Mouse (Mus musculus): ENCODE measurements at regions not wholly inside any gene's neighbourhood (a gene's known extent, or its start where the extent isn't known, plus 50 kb on each side); places are given as distances from the start of the nearest gene placed in this dataset.

GRCm38 (mm10) chr11:17629541-17630171 lies 324.0 kb downstream of the Etaa1 start:
- no peak for DNase-seq (ENCODE audit: low read depth, low spot score)

DNA sequence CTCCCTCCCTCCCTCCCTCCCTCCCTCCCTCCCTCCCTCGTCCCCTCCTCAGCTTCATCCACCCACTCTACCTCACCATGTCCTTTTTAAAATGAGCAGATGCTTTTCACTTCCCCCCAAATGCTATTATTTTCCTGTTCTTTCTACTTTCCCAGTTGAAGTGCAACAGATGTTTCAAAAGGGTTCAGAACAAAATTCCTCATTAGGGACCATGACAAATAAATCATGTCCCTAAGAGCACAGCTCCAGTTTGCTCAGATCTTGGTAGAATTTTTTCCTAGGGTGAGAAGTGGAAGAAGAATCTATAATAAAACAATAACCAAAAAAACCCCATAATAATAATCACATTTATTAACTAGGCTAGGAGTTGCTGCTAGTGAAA lies 323.5 kb downstream of the Etaa1 start:
- no peak for DNase-seq (ENCODE audit: low read depth, low spot score)

DNA sequence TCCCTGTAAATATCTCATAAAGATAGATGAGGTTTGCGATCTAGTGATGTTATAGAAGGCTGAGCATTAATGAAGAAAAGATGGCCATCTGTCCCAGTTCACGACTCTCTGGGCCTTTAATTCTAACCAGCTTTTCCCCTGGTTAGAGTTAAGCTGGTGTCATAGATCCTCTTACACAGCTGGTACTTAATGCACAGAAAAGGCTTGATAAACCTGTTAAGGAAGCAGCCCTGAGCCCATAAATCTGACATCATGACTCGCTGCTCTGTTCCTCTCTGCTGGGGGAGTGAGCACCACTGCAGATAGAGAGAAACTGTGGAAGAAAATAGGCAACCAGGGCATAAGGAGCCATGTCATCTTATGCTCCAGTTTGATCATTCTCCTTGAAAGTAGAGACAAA lies 316.5 kb downstream of the Etaa1 start:
- no peak for DNase-seq (ENCODE audit: low read depth, low spot score)

DNA sequence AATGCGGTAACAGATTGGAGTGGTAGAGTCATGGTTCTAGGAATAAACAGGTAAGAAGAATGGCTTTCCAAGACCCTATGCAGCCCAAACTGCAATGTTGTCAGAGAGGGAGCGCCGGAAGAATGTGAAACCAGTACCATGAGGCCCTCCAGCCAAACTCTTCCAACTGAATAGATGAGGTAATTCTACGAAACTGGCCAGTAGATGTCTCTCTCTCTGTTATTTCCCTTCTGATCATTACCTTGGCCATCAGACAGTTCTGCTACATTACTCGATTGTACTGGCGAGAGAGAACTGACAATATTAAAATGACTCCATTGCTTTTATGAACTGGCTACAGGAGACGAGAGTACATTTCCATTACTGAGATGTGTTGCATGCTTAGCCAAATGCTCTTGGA lies 313.8 kb downstream of the Etaa1 start:
- no peak for DNase-seq (ENCODE audit: low read depth, low spot score)

GRCm38 (mm10) chr11:17647441-17647840 lies 306.2 kb downstream of the Etaa1 start:
- DNase-seq (ENCODE audit: low read depth, low spot score), result no peak

DNA sequence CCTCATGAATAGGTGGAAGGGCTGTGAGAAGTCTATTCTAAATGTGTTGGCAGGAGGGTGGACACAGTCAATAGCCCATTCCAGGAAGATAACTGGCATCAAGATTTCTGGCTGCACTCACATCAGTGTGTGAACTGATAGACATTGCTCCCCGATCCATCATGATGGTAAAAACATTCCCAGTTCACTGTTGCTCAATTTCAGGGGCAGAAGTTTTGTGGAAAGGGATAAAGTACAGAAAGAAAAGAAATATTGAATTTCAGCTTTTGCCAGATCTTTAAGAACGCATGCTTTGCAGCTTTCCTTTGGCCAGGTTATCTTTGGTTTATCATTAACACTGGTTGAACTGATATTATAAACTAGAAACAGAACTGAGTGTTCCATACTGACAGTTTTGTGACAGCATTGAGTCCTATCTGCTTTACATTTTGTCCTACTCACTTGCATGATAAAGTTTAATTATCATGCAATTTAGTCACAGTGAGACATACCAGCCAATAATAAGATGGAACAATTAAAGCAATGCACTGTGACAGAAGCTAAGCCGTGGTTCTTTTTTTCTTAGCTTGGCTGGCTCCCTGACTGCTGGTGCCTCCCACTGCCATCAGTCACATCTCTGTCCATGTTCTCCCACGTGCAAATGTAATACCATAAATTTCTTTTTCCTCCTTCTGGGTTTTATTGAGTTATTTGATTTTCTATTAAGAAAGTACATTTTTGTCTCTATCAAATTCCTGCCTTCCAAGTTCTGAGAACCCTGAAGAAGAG lies 302.1 kb downstream of the Etaa1 start:
- DNase-seq (ENCODE audit: low read depth, low spot score), result no peak

GRCm38 (mm10) chr11:17655840-17656239 lies 297.8 kb downstream of the Etaa1 start:
- no peak for DNase-seq (ENCODE audit: low read depth, low spot score)

- no peak for DNase-seq (ENCODE audit: low read depth, low spot score)
These were observed 296.0 kb downstream of the Etaa1 start for GRCm38 (mm10) chr11:17657720-17658119.

GRCm38 (mm10) chr11:17658289-17658688 lies 295.4 kb downstream of the Etaa1 start:
- no peak for DNase-seq (ENCODE audit: low read depth, low spot score)

DNA sequence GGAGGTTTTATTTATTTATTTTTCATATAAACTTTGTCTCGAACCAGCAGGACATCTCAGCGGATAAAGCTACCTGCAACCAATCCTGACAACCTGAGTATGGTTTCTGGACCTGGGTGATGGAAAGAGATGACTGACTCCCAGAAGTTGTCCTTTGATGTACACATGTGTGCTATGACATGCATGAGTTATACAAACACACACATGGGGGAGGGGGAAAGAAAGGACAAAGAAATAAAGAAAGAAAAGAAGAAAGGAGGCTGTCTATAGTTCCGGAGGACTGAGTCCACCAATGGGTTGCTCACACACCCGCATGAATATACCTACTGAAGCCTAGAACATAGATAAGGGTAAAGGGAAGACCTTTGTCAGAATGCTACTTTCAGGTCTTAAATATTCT lies 295.0 kb downstream of the Etaa1 start:
- no peak for DNase-seq (ENCODE audit: low read depth, low spot score)

DNA sequence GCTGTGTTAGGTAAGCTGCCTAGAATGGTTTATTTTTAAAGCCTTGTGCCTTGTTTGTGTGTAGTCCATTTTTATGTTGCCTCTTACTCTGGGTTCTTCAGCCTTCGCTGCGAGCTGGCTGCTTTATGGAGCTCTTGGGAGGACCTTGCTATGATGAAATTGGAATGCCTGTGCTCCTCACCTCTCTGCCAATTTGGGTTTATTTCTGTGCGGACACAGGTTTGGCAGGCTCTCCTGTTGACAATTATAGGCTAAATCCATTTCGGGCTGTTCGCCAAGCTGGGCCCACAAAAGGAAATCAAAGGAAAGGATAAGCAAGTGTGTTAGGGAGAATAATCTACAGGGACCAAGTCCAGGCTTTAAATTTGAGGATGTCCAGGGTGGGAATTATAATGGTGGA lies 289.8 kb downstream of the Etaa1 start:
- DNase-seq (ENCODE audit: low read depth, low spot score), result no peak

DNA sequence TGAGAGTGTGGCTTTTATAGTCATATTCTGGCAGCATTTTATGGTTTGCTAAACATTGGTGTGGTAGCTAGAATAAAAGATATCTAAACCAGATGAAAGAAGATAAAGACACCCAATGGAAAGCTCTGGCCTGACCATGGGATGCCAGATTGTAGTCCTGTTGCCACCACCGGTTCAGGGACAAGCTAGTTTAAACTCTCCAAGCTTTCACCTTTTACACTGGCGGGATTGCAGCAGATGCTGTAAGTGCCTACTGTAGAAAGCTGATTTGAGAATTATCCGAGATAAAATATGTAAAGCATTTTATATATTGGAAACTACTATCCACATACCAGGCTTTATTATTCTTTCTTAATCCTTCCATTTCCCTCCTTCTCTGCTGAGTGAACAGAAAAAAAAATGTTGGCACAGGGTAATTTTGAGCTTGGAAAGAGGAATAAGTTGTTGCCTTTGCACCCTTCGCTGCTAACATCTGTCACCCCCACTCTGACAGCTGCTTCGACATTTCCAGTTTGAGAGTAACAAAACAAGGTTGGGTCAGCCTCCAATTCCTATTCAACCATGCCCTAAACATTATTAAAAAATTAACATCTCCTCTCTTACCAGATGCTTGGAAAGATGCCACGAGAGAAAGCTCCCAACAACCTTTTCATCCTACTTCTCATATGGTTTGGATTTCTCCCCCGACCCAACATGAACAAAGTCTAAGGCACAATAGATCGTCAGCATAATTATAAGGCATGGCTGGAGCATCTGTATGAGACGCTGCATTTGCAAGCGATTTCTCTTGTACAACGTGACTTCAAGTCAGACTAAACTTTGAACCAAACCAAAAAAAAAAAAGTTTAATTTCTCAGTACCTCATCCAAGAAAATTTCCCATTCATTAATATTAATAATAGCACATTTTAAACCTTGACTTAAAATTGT lies 287.8 kb downstream of the Etaa1 start:
- DNase-seq (ENCODE audit: low read depth, low spot score), result no peak

GRCm38 (mm10) chr11:17680998-17681397 lies 272.7 kb downstream of the Etaa1 start:
- peak; percentile 41 for DNase-seq (ENCODE audit: low read depth, low spot score)

DNA sequence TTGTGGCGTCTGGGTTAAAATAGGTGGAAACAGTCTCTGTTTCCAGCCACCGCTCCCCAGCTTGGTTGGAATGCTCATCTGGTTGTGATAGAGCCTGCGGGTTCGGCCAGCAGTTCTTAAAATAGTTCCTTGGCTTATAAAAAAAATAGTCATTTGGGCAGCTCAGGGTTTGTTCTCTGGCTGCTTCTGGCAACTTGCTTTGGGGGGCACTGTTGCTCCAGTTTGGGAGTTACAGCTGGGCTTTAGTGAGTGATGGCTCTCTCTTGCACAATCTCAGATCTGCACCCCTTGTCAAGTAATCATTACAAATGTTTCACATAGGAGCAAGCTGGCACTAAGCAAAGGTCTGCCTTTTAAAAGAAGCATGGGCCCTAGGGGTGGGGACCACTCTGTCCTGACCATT lies 268.0 kb downstream of the Etaa1 start:
- peak; percentile 55 for DNase-seq (ENCODE audit: low read depth, low spot score)

GRCm38 (mm10) chr11:17686806-17687205 lies 266.9 kb downstream of the Etaa1 start:
- no peak for DNase-seq (ENCODE audit: low read depth, low spot score)

DNA sequence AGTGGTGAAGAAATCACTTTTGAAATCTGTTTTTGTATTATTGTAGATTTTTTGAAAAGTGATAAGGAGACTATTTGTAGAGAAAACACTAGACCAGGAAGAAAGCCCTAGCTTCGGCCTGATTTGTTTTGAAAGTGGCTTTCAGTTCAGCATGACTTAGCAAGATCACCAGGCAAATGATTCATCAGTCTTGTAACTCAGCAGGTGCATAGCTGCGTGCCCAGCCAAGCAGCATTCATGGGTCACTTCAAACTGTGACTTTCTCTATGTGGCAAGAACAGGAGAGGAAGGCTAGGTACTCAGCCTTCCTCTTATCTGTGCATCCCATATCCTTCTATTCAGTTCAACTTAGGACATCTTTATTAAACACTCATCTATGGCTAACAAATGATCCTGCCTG lies 259.5 kb downstream of the Etaa1 start:
- DNase-seq (ENCODE audit: low read depth, low spot score), result peak; percentile 60

DNA sequence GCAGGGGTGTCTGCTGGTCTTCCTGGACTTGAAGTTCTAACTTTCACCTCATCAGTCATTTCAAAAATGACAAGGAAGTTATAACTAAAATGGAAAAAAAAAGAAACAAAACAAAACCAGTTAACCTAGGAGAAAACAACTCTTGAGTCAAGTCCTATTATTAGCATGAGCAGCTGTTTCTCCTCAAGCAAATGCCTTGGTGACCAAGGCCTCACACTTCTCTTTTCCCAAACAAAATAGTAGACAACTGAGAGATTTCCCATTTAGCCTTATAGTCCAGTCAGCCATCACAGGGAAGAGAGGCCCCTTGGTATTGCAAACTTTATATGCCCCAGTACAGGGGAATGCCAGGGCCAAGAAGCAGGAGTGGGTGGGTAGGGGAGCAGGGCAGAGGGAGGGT lies 244.9 kb downstream of the Etaa1 start:
- DNase-seq (ENCODE audit: low read depth, low spot score), result no peak

DNA sequence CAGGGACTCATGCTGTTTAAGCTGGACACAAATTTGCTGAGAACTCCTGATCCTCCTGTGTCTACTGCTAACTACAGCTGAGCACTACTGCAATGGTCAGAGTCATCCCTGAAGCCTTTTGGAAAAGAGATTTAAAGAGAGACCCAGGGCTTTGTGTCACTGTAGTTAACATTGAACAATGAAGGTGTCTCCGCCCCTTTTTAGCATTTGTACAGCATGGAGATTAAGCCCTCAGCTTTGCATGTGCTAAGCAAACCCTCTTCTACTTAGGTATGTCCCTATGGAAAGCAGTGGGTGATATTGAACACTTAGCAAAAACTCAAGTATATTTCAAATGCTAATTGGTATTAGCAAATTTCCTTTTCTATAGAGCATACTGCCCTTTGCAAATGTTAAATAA lies 231.6 kb downstream of the Etaa1 start:
- no peak for DNase-seq (ENCODE audit: low read depth, low spot score)

GRCm38 (mm10) chr11:17727258-17728034 lies 226.2 kb downstream of the Etaa1 start:
- DNase-seq (ENCODE audit: low read depth, low spot score), result no peak

GRCm38 (mm10) chr11:17733075-17733474 lies 220.6 kb downstream of the Etaa1 start:
- peak; percentile 6 for DNase-seq (ENCODE audit: low read depth, low spot score)

DNA sequence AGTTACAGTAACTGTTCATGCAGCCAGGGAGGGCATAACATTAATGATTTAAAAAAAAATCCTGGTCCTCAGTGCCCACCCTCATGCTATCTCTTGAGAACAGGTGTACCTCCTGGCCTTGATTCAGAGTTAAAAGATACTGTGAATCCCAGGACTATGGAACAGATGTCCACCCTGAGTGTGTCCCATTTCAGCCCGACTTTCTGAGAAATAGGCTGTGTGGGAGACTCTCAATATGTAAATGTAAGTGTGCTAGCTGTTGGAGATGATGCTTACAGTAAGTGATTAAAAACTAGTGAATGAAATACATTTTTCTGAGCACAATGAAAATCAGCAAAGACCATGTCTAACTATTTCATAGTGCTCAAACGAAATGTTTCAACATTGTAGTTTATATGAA lies 219.2 kb downstream of the Etaa1 start:
- no peak for DNase-seq (ENCODE audit: low read depth, low spot score)

- no peak for DNase-seq (ENCODE audit: low read depth, low spot score)
These were observed 214.8 kb downstream of the Etaa1 start for GRCm38 (mm10) chr11:17738879-17739278.
